In genomic region chr1:144406387-144407383, GRCm38 (mm10) we compare ENCODE assay signal across 7 mouse cellular contexts.
DNase-seq lines count a peak whose midpoint lies in the region; ATAC-seq lines count a peak whose summit lies in the region.

No protein-coding gene starts in this region.

- WGBS in midbrain, embryonic 14.5 days, result 31% methylated on average over 15 of the region's 15 CpGs

- ATAC-seq in midbrain, embryonic 14.5 days (ENCODE audit: low FRiP score, low TSS enrichment), result peak; percentile 86

- H3K9me3 ChIP-seq in midbrain, embryonic 14.5 days (ENCODE audit: control insufficient read depth, low read length), result no peaks in the 10 kb centered on the region

- intact Hi-C loops in left cerebral cortex, postnatal 36 days (cut with DNase I), result no loop called here

- H3K27ac ChIP-seq in midbrain, embryonic 14.5 days (replicated peaks; ENCODE audit: low read depth, low read length), result no peak overlapping the region

- H3K27me3 ChIP-seq in midbrain, embryonic 14.5 days (ENCODE audit: control insufficient read depth, insufficient read depth, low read length), result no peaks in the 10 kb centered on the region

- DNase-seq in adipocyte (ENCODE audit: low spot score), result peak; percentile 83
- DNase-seq in cerebellum, postnatal 25 days, result peak; percentile 84 to 89
- DNase-seq in gastrocnemius, adult 18-20 months (ENCODE audit: low spot score), result peak; percentile 59
- peak; percentile 28 for DNase-seq in kidney, adult 11 months
- DNase-seq in left cerebral cortex, postnatal 36 days (ENCODE audit: low spot score in 2 of 2), result peak; percentile 83 to 87
- peak; percentile 92 for DNase-seq in midbrain, embryonic 14.5 days
- peak; percentile 1 for DNase-seq in spleen, adult 12 weeks (ENCODE audit: low spot score)

- H3K4me1 ChIP-seq in midbrain, embryonic 14.5 days (ENCODE audit: control insufficient read depth, insufficient read depth, low read length), result no peaks in the 10 kb centered on the region

- H3K9ac ChIP-seq in midbrain, embryonic 14.5 days (replicated peaks; ENCODE audit: low read length), result no peak overlapping the region; the same call in 1 of the 2 replicates

- H3K4me3 ChIP-seq in midbrain, embryonic 14.5 days (replicated peaks; ENCODE audit: low read depth, low read length), result no peak overlapping the region

- no peaks in the 10 kb centered on the region for H3K36me3 ChIP-seq in midbrain, embryonic 14.5 days (ENCODE audit: control insufficient read depth, insufficient read depth, low read length)

- no peak overlapping the region for H3K4me2 ChIP-seq in midbrain, embryonic 14.5 days (ENCODE audit: low read length)

Comparison
In these comparisons a context has a peak if more than half of its experiments do, and no peak if none do; other contexts are left out.
1. DNase-seq: peak in every context shown above with its lines; median percentile 92 in midbrain, embryonic 14.5 days; 86 in cerebellum, postnatal 25 days; 85 in left cerebral cortex, postnatal 36 days; 83 in adipocyte; 59 in gastrocnemius, adult 18-20 months; 28 in kidney, adult 11 months; 1 in spleen, adult 12 weeks.